8 mouse cellular contexts compared by ENCODE assay signal in genomic region chr8:83716563-83716962, GRCm38 (mm10). TPM values are rescaled to one million over a fixed set of nuclear protein-coding genes. Genes with fewer than 3 reads are reported as not detected.
A peak's percentile ranks its signal among the peaks of the same experiment; 100 is the strongest.
DNase-seq lines count a peak whose midpoint lies in the region; ATAC-seq and TF ChIP-seq lines count a peak whose summit lies in the region.

No protein-coding gene starts in this region.

- H3K36me3 ChIP-seq in kidney, postnatal 0 days (ENCODE audit: insufficient read depth, low read length): peaks cover 23% of the 10 kb centered on the region
- H3K36me3 ChIP-seq in embryonic facial prominence, embryonic 10.5 days (replicated peaks): peaks cover 26% of the 10 kb centered on the region
- H3K36me3 ChIP-seq in intestine, embryonic 15.5 days: peaks cover 22% of the 10 kb centered on the region

- H3K9ac ChIP-seq in kidney, postnatal 0 days (ENCODE audit: low read depth, low read length): 0 out of 2 replicates have a peak overlapping the region, but pooled peaks have one; percentile 1
- 0 out of 2 replicates have a peak overlapping the region, but pooled peaks have one; percentile 15 for H3K9ac ChIP-seq in intestine, embryonic 15.5 days

- H3K27ac ChIP-seq in kidney, postnatal 0 days: no peak overlapping the region
- no peak overlapping the region for H3K27ac ChIP-seq in embryonic facial prominence, embryonic 10.5 days (replicated peaks)
- H3K27ac ChIP-seq in intestine, embryonic 15.5 days: no peak overlapping the region

- H3K4me2 ChIP-seq in kidney, postnatal 0 days (ENCODE audit: low read length): peak overlapping the region; percentile 69
- peak overlapping the region; percentile 63 for H3K4me2 ChIP-seq in intestine, embryonic 15.5 days (replicated peaks)

- no peaks in the 10 kb centered on the region for H3K27me3 ChIP-seq in kidney, postnatal 0 days (ENCODE audit: insufficient read depth, low read length)
- no peaks in the 10 kb centered on the region for H3K27me3 ChIP-seq in embryonic facial prominence, embryonic 10.5 days (replicated peaks; ENCODE audit: low read depth, poor library complexity, severe bottlenecking)
- H3K27me3 ChIP-seq in intestine, embryonic 15.5 days (replicated peaks): no peaks in the 10 kb centered on the region

- no peak overlapping the region for H3K4me3 ChIP-seq in kidney, postnatal 0 days (replicated peaks; ENCODE audit: low read depth, low read length)
- H3K4me3 ChIP-seq in embryonic facial prominence, embryonic 10.5 days: peak overlapping the region; percentile 85
- H3K4me3 ChIP-seq in intestine, embryonic 15.5 days (replicated peaks): peak overlapping the region; percentile 96

- H3K4me1 ChIP-seq in kidney, postnatal 0 days (replicated peaks; ENCODE audit: insufficient read depth, low read length): 0 out of 2 replicates have a peak, but pooled peaks cover 7% of the 10 kb centered on the region
- peaks cover 15% of the 10 kb centered on the region for H3K4me1 ChIP-seq in embryonic facial prominence, embryonic 10.5 days
- peaks cover 10% of the 10 kb centered on the region for H3K4me1 ChIP-seq in intestine, embryonic 15.5 days (replicated peaks)

- no peak for DNase-seq in kidney, postnatal 0 days (ENCODE audit: low spot score)
- no peak for DNase-seq in kidney, adult 18-20 months
- no peak for DNase-seq in embryonic facial prominence, embryonic 10.5 days (ENCODE audit: low spot score)
- peak; percentile 18 for DNase-seq in naive thymus-derived CD4-positive, alpha-beta T cell, adult 2 months (ENCODE audit: low read depth)
- DNase-seq in right cerebral cortex, adult 18-20 months: no peak
- DNase-seq in gastrocnemius, postnatal 25 days: no peak
- DNase-seq in embryo, embryonic 10 days (ENCODE audit: low spot score): no peak

- 62% methylated on average over 2 of the region's 2 CpGs for WGBS in kidney, postnatal 0 days
- 69% methylated on average over 2 of the region's 2 CpGs for WGBS in embryonic facial prominence, embryonic 10.5 days
- WGBS in intestine, embryonic 15.5 days: 66% methylated on average over 2 of the region's 2 CpGs

- ATAC-seq in kidney, postnatal 0 days (replicated peaks; ENCODE audit: low FRiP score, low read depth): no peak
- ATAC-seq in intestine, embryonic 15.5 days: no peak

- no peak for TF ChIP-seq CTCF in kidney, postnatal 0 days (IDR thresholded peaks at IDR 0.05; ENCODE audit: low read depth)

- no peaks in the 10 kb centered on the region for H3K9me3 ChIP-seq in kidney, postnatal 0 days (replicated peaks; ENCODE audit: low read length)
- H3K9me3 ChIP-seq in embryonic facial prominence, embryonic 10.5 days: no peaks in the 10 kb centered on the region
- H3K9me3 ChIP-seq in intestine, embryonic 15.5 days: no peaks in the 10 kb centered on the region

RNA-seq across cellular contexts. Expression of gene Ddx39, which starts 1.6 kb away (rescaled TPM):
- polyA plus RNA-seq in kidney, postnatal 0 days (2015; fragmentation: Nextera tagmentation; extraction: Ambion mirVana): 110 and 128 TPM in 2 replicates
- polyA plus RNA-seq in embryonic facial prominence, embryonic 10.5 days (2016; fragmentation: Nextera tagmentation; extraction: Ambion mirVana): 286 and 311 TPM in 2 replicates
- polyA plus RNA-seq in intestine, embryonic 15.5 days (2015; fragmentation: Nextera tagmentation; extraction: Ambion mirVana): 215 and 226 TPM in 2 replicates
- 10 to 100 TPM; 11.2 to 13.2 TPM for total RNA-seq in gastrocnemius, postnatal 25 days (2021)

RNA-seq across cellular contexts. Expression of gene Pkn1, which starts 17.6 kb away (rescaled TPM):
- 31.0 and 33.2 TPM in 2 replicates for polyA plus RNA-seq in kidney, postnatal 0 days (2015; fragmentation: Nextera tagmentation; extraction: Ambion mirVana)
- polyA plus RNA-seq in embryonic facial prominence, embryonic 10.5 days (2016; fragmentation: Nextera tagmentation; extraction: Ambion mirVana): 30.3 and 30.9 TPM in 2 replicates
- 34.4 and 35.2 TPM in 2 replicates for polyA plus RNA-seq in intestine, embryonic 15.5 days (2015; fragmentation: Nextera tagmentation; extraction: Ambion mirVana)
- total RNA-seq in gastrocnemius, postnatal 25 days (2021): 10 to 100 TPM; 34.4 to 47.5 TPM

RNA-seq across cellular contexts. Expression of gene Adgre5, which starts 24.6 kb away (rescaled TPM):
- 37.8 and 40.8 TPM in 2 replicates for polyA plus RNA-seq in kidney, postnatal 0 days (2015; fragmentation: Nextera tagmentation; extraction: Ambion mirVana)
- 7.8 and 11.5 TPM in 2 replicates for polyA plus RNA-seq in embryonic facial prominence, embryonic 10.5 days (2016; fragmentation: Nextera tagmentation; extraction: Ambion mirVana)
- 32.3 and 35.4 TPM in 2 replicates for polyA plus RNA-seq in intestine, embryonic 15.5 days (2015; fragmentation: Nextera tagmentation; extraction: Ambion mirVana)
- 10 to 100 TPM; 21.7 to 26.2 TPM for total RNA-seq in gastrocnemius, postnatal 25 days (2021)

RNA-seq across cellular contexts. Expression of gene Ptger1, which starts 50.1 kb away (rescaled TPM):
- 9.4 and 9.8 TPM in 2 replicates for polyA plus RNA-seq in kidney, postnatal 0 days (2015; fragmentation: Nextera tagmentation; extraction: Ambion mirVana)
- 0.36 and 0.41 TPM in 2 replicates for polyA plus RNA-seq in embryonic facial prominence, embryonic 10.5 days (2016; fragmentation: Nextera tagmentation; extraction: Ambion mirVana)
- polyA plus RNA-seq in intestine, embryonic 15.5 days (2015; fragmentation: Nextera tagmentation; extraction: Ambion mirVana): 1.2 and 1.6 TPM in 2 replicates
- under 1 TPM; 0.13 to 0.15 TPM for total RNA-seq in gastrocnemius, postnatal 25 days (2021)
